Mouse (Mus musculus) lung, adult 2 months (tissue): Measurements from ENCODE around the gene Tlr13.

Experiments used
- CTCF ChIP-seq: fragments of 200-500 bp; IDR thresholded peaks from 2 replicates; pipeline ENCODE4 v1.5.1; 2011; ENCODE audit warnings: mild to moderate bottlenecking, low read length, control low read depth; ENCODE audit not compliant: insufficient read depth
- POLR2A ChIP-seq: fragments of 200-500 bp; IDR thresholded peaks from 2 replicates; pipeline ENCODE4 v1.6.1; 2011; ENCODE audit warnings: low read depth, mild to moderate bottlenecking, control low read depth, low read length, borderline replicate concordance; ENCODE audit errors: extremely low read depth

DNA sequence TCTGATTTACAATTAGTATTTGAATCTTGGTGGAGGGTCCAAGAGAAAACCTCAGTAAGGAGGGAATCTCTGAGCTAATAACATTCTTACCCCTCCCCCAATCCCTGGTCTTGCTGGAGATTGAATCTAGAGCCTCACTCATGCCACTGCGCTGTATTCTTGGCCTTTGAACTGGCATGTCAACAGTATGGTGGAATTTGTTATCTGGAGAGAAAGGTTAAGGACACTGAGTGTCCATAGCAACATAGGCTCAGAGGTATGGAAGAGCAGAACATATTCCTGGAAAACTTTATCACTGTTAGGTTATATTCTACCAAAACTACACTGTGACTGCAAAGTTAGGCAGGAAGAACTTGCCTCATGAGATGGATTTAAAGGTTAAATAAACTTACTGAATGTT is 28.3 kb upstream of the Tlr13 start:
- TF ChIP-seq CTCF: no peak
- no peak for TF ChIP-seq POLR2A
